Mouse (Mus musculus) liver, embryonic 14.5 days (tissue): ENCODE measurements around the gene Josd2. TPM values are rescaled to one million over a fixed set of nuclear protein-coding genes. Genes with fewer than 3 reads are reported as not detected.

Source experiments
- ATAC-seq: fragments of 200-750 bp; cut with Nextera tagmentation; 2 replicates; pipeline ENCODE4 v1.8.0; 2017; ENCODE audit warnings: moderate number of reproducible peaks, mild to moderate bottlenecking, moderate library complexity; ENCODE audit not compliant: insufficient read depth
- DNase-seq, 3 experiments: peaks; one replicate each; pipeline ENCODE4 v3.0.0-alpha.2; 2012 to 2013; ENCODE audit warnings: low read depth in 3 of 3, low spot score in 3 of 3
- H3K27ac ChIP-seq: fragments of 300-500 bp; sonication (generic); 2 replicates; pipeline ENCODE4 v1.5.1; 2014; ENCODE audit warnings: moderate library complexity, mild to moderate bottlenecking, control low read depth, inconsistent platforms
- H3K27me3 ChIP-seq: fragments of 300-500 bp; sonication (generic); 2 replicates; pipeline ENCODE4 v1.6.1; 2014; ENCODE audit warnings: mild to moderate bottlenecking, low read length, moderate library complexity; ENCODE audit not compliant: control insufficient read depth, insufficient read depth
- H3K36me3 ChIP-seq: fragments of 300-500 bp; sonication (generic); replicated peaks from 2 replicates; pipeline ENCODE4 v1.6.1; 2014; ENCODE audit warnings: low read depth; ENCODE audit not compliant: control insufficient read depth, insufficient read depth
- H3K4me1 ChIP-seq, 2 experiments: fragments of 200-500 bp in 1 of 2; fragments of 300-500 bp in 1 of 2; sonication (generic) in 1 of 2; replicated peaks; 2 replicates each; pipeline ENCODE4 v1.6.1; 2012 to 2014; ENCODE audit warnings: antibody characterized with exemption in 1 of 2, inconsistent platforms in 1 of 2, low read length in 1 of 2; ENCODE audit not compliant: control insufficient read depth in 2 of 2, insufficient read depth in 2 of 2
- H3K4me2 ChIP-seq: fragments of 300-500 bp; sonication (generic); 2 replicates; pipeline ENCODE4 v1.6.1; 2014; ENCODE audit warnings: low read depth, mild to moderate bottlenecking, control low read depth, moderate library complexity
- H3K4me3 ChIP-seq, 2 experiments: fragments of 200-500 bp in 1 of 2; fragments of 300-500 bp in 1 of 2; sonication (generic) in 1 of 2; 2 replicates each; pipeline ENCODE4 v1.5.1; 2012 to 2014; ENCODE audit warnings: low read depth in 2 of 2, low read length in 2 of 2, mild to moderate bottlenecking in 2 of 2, control low read depth in 1 of 2, inconsistent platforms in 1 of 2, moderate library complexity in 1 of 2; ENCODE audit not compliant: insufficient read depth in 1 of 2
- H3K9ac ChIP-seq: fragments of 300-500 bp; sonication (generic); replicated peaks from 2 replicates; pipeline ENCODE4 v1.6.1; 2014; ENCODE audit warnings: mild to moderate bottlenecking, control low read depth, moderate library complexity
- H3K9me3 ChIP-seq: fragments of 300-500 bp; sonication (generic); 2 replicates; pipeline ENCODE4 v1.6.1; 2016; ENCODE audit warnings: low read length, mixed read lengths; ENCODE audit not compliant: control insufficient read depth
- CTCF ChIP-seq: IDR thresholded peaks from 2 replicates; pipeline ENCODE4 v1.5.1; 2016; ENCODE audit warnings: antibody characterized with exemption, low read depth, control low read depth
- EP300 ChIP-seq: IDR thresholded peaks from 2 replicates; pipeline ENCODE4 v1.6.1; 2016; ENCODE audit warnings: antibody characterized with exemption, low read depth
- WGBS: fragments of 180-500 bp; shearing (Covaris S2); extraction: QIAGEN DNeasy Blood & Tissue Kit; methylation state at CpG from one replicate; pipeline ENCODE4 v1.1.7; 2014; ENCODE audit not compliant: insufficient replicate concordance; 5-methylcytosine and 5-hydroxymethylcytosine counted together
- polyA plus RNA-seq, 2 experiments: library from polyadenylated mRNA; depleted of rRNA in 1 of 2; stranded (reverse) in 1 of 2; unstranded in 1 of 2; fragments of >200 nt; fragmentation: Nextera tagmentation in 1 of 2; extraction: Ambion mirVana in 1 of 2; gene quantifications; 2 replicates each; pipeline versions ENCODE4 v1.2.1 to v1.2.3; 2012 to 2014

Josd2 gene
- polyA plus RNA-seq, 2 experiments = 155 to 212 TPM

GRCm38 (mm10) chr7:44468644-44469285, 985 bp downstream of the Josd2 start:
- peak; percentile 14; the same call in 1 of the 2 replicates for ATAC-seq
- WGBS = 45% methylated on average over 15 of the region's 15 CpGs

GRCm38 (mm10) chr7:44469677-44470675, 2.2 kb downstream of the Josd2 start:
- Histone ChIP-seq H3K4me1 (peaks cover 33 to 54% of the 10 kb centered on the region in 2 experiments), H3K4me3 (peak overlapping the region; percentile 76 to 98), H3K27me3 (peaks cover 7% of the 10 kb centered on the region), H3K36me3 (peaks cover 16% of the 10 kb centered on the region), H3K9me3 (no peaks in the 10 kb centered on the region), H3K4me2 (peak overlapping the region; percentile 90), H3K27ac (peak overlapping the region; percentile 97), H3K9ac (peak overlapping the region; percentile 94)
- WGBS = 55% methylated on average over 16 of the region's 16 CpGs
- TF ChIP-seq CTCF = no peak
- 0 out of 2 replicates have a peak, but pooled peaks have one; percentile 24 for TF ChIP-seq EP300
- ATAC-seq = peak; percentile 61
- DNase-seq = peak in 2 of 3 experiments; percentile 88 to 89

More at GRCm38 (mm10) chr7:44468644-44469285, 985 bp downstream of the Josd2 start:
- Histone ChIP-seq H3K27ac (peak overlapping the region; percentile 97), H3K27me3 (peaks cover 4% of the 10 kb centered on the region), H3K4me1 (peaks cover 44 to 63% of the 10 kb centered on the region in 2 experiments), H3K4me2 (peak overlapping the region; percentile 90), H3K9ac (peak overlapping the region; percentile 94), H3K4me3 (peak overlapping the region; percentile 76 to 98), H3K36me3 (peaks cover 16% of the 10 kb centered on the region), H3K9me3 (no peaks in the 10 kb centered on the region)
- DNase-seq = peak in 2 of 3 experiments; percentile 53 to 57
- TF ChIP-seq CTCF = no peak

- DNase-seq (peak in 2 of 3 experiments; percentile 62 to 74), ATAC-seq (no peak)
- peaks cover 16% of the 10 kb centered on the region for H3K36me3 ChIP-seq
- peaks cover 33 to 51% of the 10 kb centered on the region in 2 experiments for H3K4me1 ChIP-seq
- H3K4me3 ChIP-seq = peak overlapping the region in 1 of 2 experiments; percentile 76; a peak in 2 of 4 replicates
- H3K27me3 ChIP-seq = peaks cover 17% of the 10 kb centered on the region
- H3K9me3 ChIP-seq = no peaks in the 10 kb centered on the region
- WGBS = 74% methylated on average over 16 of the region's 16 CpGs
- peak overlapping the region; percentile 97 for H3K27ac ChIP-seq
- TF ChIP-seq CTCF (no peak), EP300 (no peak; the same call in 1 of the 2 replicates)
- H3K9ac ChIP-seq = peak overlapping the region; percentile 94
- H3K4me2 ChIP-seq = peak overlapping the region; percentile 90
Observed at GRCm38 (mm10) chr7:44470696-44471612, 3.2 kb downstream of the Josd2 start.

- peaks cover 28% of the 10 kb centered on the region for H3K27me3 ChIP-seq
- H3K9ac ChIP-seq = no peak overlapping the region
- TF ChIP-seq EP300 = no peak
- no peaks in the 10 kb centered on the region for H3K9me3 ChIP-seq
- no peak overlapping the region for H3K4me3 ChIP-seq
- WGBS = 45% methylated on average over 6 of the region's 6 CpGs
- DNase-seq (no peak), ATAC-seq (no peak)
- H3K27ac ChIP-seq = peak overlapping the region; percentile 97
- no peak overlapping the region for H3K4me2 ChIP-seq
- peaks cover 33 to 50% of the 10 kb centered on the region in 2 experiments for H3K4me1 ChIP-seq
- peaks cover 16% of the 10 kb centered on the region for H3K36me3 ChIP-seq
Observed at GRCm38 (mm10) chr7:44471880-44472557, 4.2 kb downstream of the Josd2 start.
